Mouse (Mus musculus): Measurements from ENCODE around the gene Trem3. TPM values are rescaled to one million over a fixed set of nuclear protein-coding genes. Genes with fewer than 3 reads are reported as not detected.

The Trem3 gene
- not detected in 2 replicates for polyA plus RNA-seq (2012)

- TF ChIP-seq GATA1 (IDR thresholded peaks at IDR 0.05; ENCODE audit: low read length) (no peak), TAL1 (IDR thresholded peaks at IDR 0.05; ENCODE audit: low read length) (no peak)
- Histone ChIP-seq H3K4me3 (replicated peaks) (no peak within 1 kb of the TSS), H3K27me3 (ENCODE audit: control insufficient read depth) (no peaks in the 10 kb centered on the region), H3K9me3 (ENCODE audit: control insufficient read depth, low read length) (no peaks in the 10 kb centered on the region), H3K36me3 (ENCODE audit: control insufficient read depth) (no peaks in the 10 kb centered on the region), H3K4me1 (ENCODE audit: control insufficient read depth) (no peaks in the 10 kb centered on the region)
Measured at GRCm38 (mm10) chr17:48247221-48247928, at the start of gene Trem3. Trem3 (plus strand) TSS chr17:48247777.

GRCm38 (mm10) chr17:48203086-48203485 lies 44.5 kb upstream of the Trem3 start:
- Histone ChIP-seq H3K4me1 (ENCODE audit: control insufficient read depth) (no peaks in the 10 kb centered on the region), H3K27me3 (ENCODE audit: control insufficient read depth) (no peaks in the 10 kb centered on the region), H3K36me3 (ENCODE audit: control insufficient read depth) (no peaks in the 10 kb centered on the region), H3K4me3 (replicated peaks) (no peak overlapping the region), H3K9me3 (ENCODE audit: control insufficient read depth, low read length) (peaks cover 37% of the 10 kb centered on the region)
- TF ChIP-seq GATA1 (IDR thresholded peaks at IDR 0.05; ENCODE audit: low read length): no peak
- TF ChIP-seq TAL1 (IDR thresholded peaks at IDR 0.05; ENCODE audit: low read length): no peak

GRCm38 (mm10) chr17:48212596-48212995 lies 35.0 kb upstream of the Trem3 start:
- no peak for TF ChIP-seq TAL1 (IDR thresholded peaks at IDR 0.05; ENCODE audit: low read length)
- TF ChIP-seq GATA1 (IDR thresholded peaks at IDR 0.05; ENCODE audit: low read length): no peak
- no peaks in the 10 kb centered on the region for H3K4me1 ChIP-seq (ENCODE audit: control insufficient read depth)
- peaks cover 20% of the 10 kb centered on the region for H3K9me3 ChIP-seq (ENCODE audit: control insufficient read depth, low read length)
- H3K36me3 ChIP-seq (ENCODE audit: control insufficient read depth): no peaks in the 10 kb centered on the region
- H3K27me3 ChIP-seq (ENCODE audit: control insufficient read depth): no peaks in the 10 kb centered on the region
- no peak overlapping the region for H3K4me3 ChIP-seq (replicated peaks)

- H3K36me3 ChIP-seq (ENCODE audit: control insufficient read depth): no peaks in the 10 kb centered on the region
- H3K9me3 ChIP-seq (ENCODE audit: control insufficient read depth, low read length): peaks cover 25% of the 10 kb centered on the region
- no peaks in the 10 kb centered on the region for H3K4me1 ChIP-seq (ENCODE audit: control insufficient read depth)
- H3K4me3 ChIP-seq (replicated peaks): no peak overlapping the region
- H3K27me3 ChIP-seq (ENCODE audit: control insufficient read depth): no peaks in the 10 kb centered on the region
- TF ChIP-seq GATA1 (IDR thresholded peaks at IDR 0.05; ENCODE audit: low read length) (no peak), TAL1 (IDR thresholded peaks at IDR 0.05; ENCODE audit: low read length) (no peak)
Measured at GRCm38 (mm10) chr17:48213511-48213910, 34.1 kb upstream of the Trem3 start.

- TF ChIP-seq GATA1 (IDR thresholded peaks at IDR 0.05; ENCODE audit: low read length) (no peak), TAL1 (IDR thresholded peaks at IDR 0.05; ENCODE audit: low read length) (no peak)
- Histone ChIP-seq H3K36me3 (ENCODE audit: control insufficient read depth) (no peaks in the 10 kb centered on the region), H3K4me1 (ENCODE audit: control insufficient read depth) (peaks cover 3% of the 10 kb centered on the region), H3K27me3 (ENCODE audit: control insufficient read depth) (no peaks in the 10 kb centered on the region), H3K4me3 (replicated peaks) (no peak overlapping the region), H3K9me3 (ENCODE audit: control insufficient read depth, low read length) (peaks cover 44% of the 10 kb centered on the region)
Measured at GRCm38 (mm10) chr17:48215429-48215828, 32.1 kb upstream of the Trem3 start.

- H3K4me3 ChIP-seq (replicated peaks): no peak overlapping the region
- peaks cover 1% of the 10 kb centered on the region for H3K4me1 ChIP-seq (ENCODE audit: control insufficient read depth)
- TF ChIP-seq TAL1 (IDR thresholded peaks at IDR 0.05; ENCODE audit: low read length) (no peak), GATA1 (IDR thresholded peaks at IDR 0.05; ENCODE audit: low read length) (no peak)
- H3K36me3 ChIP-seq (ENCODE audit: control insufficient read depth): no peaks in the 10 kb centered on the region
- no peaks in the 10 kb centered on the region for H3K9me3 ChIP-seq (ENCODE audit: control insufficient read depth, low read length)
- H3K27me3 ChIP-seq (ENCODE audit: control insufficient read depth): no peaks in the 10 kb centered on the region
Measured at GRCm38 (mm10) chr17:48230680-48231079, 16.9 kb upstream of the Trem3 start.

- peaks cover 1% of the 10 kb centered on the region for H3K4me1 ChIP-seq (ENCODE audit: control insufficient read depth)
- H3K36me3 ChIP-seq (ENCODE audit: control insufficient read depth): no peaks in the 10 kb centered on the region
- no peaks in the 10 kb centered on the region for H3K27me3 ChIP-seq (ENCODE audit: control insufficient read depth)
- no peak for TF ChIP-seq TAL1 (IDR thresholded peaks at IDR 0.05; ENCODE audit: low read length)
- no peak for TF ChIP-seq GATA1 (IDR thresholded peaks at IDR 0.05; ENCODE audit: low read length)
- H3K4me3 ChIP-seq (replicated peaks): no peak within 1 kb of the TSS
- no peaks in the 10 kb centered on the region for H3K9me3 ChIP-seq (ENCODE audit: control insufficient read depth, low read length)
Measured at GRCm38 (mm10) chr17:48232518-48232917, 15.1 kb upstream of the Trem3 start, which contains the start of gene Trem1. Trem1 (plus strand) TSS chr17:48232768.

- H3K4me1 ChIP-seq (ENCODE audit: control insufficient read depth): no peaks in the 10 kb centered on the region; the same call in 1 of the 2 replicates
- H3K9me3 ChIP-seq (ENCODE audit: control insufficient read depth, low read length): no peaks in the 10 kb centered on the region
- H3K4me3 ChIP-seq (replicated peaks): no peak overlapping the region
- no peaks in the 10 kb centered on the region for H3K27me3 ChIP-seq (ENCODE audit: control insufficient read depth)
- no peak for TF ChIP-seq GATA1 (IDR thresholded peaks at IDR 0.05; ENCODE audit: low read length)
- TF ChIP-seq TAL1 (IDR thresholded peaks at IDR 0.05; ENCODE audit: low read length): no peak
- no peaks in the 10 kb centered on the region for H3K36me3 ChIP-seq (ENCODE audit: control insufficient read depth)
Measured at GRCm38 (mm10) chr17:48233789-48234188, 13.8 kb upstream of the Trem3 start.

- H3K27me3 ChIP-seq (ENCODE audit: control insufficient read depth): no peaks in the 10 kb centered on the region
- TF ChIP-seq TAL1 (IDR thresholded peaks at IDR 0.05; ENCODE audit: low read length): no peak
- no peak for TF ChIP-seq GATA1 (IDR thresholded peaks at IDR 0.05; ENCODE audit: low read length)
- H3K9me3 ChIP-seq (ENCODE audit: control insufficient read depth, low read length): no peaks in the 10 kb centered on the region
- no peak overlapping the region for H3K4me3 ChIP-seq (replicated peaks)
- no peaks in the 10 kb centered on the region for H3K4me1 ChIP-seq (ENCODE audit: control insufficient read depth)
- H3K36me3 ChIP-seq (ENCODE audit: control insufficient read depth): no peaks in the 10 kb centered on the region
Measured at GRCm38 (mm10) chr17:48234550-48234949, 13.0 kb upstream of the Trem3 start.

Measured in erythroblast, embryonic 14.5 days (primary cell).